Mouse (Mus musculus) yolk sac, embryonic 10.5 days (tissue): ENCODE results near the gene Rtkn.

Experiments used
- DNase-seq: peaks from one replicate; pipeline ENCODE4 v3.0.0-alpha.2; 2017; ENCODE audit warnings: low spot score

Rtkn gene

DNA sequence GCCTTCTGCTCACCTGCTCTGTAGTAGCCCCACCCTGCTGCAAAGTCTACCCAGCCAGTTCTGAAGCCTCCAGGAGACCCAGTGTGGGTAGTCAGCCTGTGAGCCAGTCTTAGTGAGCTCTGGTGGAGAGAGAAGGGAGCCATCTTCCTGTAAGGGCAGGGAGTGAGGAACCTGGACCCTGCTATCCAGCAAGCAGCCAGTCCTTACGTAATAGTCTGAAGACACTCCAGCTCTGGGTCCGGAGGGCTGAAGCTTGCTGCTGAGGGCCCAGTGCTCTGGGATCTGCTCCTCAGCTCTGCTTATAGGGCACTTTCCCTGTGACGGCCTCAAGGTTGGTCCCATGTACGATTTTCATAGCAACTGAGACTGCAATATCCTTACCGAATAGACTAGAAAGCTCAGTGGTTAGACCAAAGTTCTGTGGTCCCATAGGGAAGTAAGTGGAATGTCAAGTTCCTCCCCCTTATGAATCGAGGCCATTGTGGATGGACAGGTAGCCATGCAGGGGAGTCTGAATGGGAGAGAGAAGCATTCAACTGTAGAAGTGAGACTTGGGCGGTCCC lies at the start of gene Rtkn:
Rtkn (plus strand) TSS at position 513 of the 563 bp plus-strand sequence.
- DNase-seq, result peak; percentile 40

DNA sequence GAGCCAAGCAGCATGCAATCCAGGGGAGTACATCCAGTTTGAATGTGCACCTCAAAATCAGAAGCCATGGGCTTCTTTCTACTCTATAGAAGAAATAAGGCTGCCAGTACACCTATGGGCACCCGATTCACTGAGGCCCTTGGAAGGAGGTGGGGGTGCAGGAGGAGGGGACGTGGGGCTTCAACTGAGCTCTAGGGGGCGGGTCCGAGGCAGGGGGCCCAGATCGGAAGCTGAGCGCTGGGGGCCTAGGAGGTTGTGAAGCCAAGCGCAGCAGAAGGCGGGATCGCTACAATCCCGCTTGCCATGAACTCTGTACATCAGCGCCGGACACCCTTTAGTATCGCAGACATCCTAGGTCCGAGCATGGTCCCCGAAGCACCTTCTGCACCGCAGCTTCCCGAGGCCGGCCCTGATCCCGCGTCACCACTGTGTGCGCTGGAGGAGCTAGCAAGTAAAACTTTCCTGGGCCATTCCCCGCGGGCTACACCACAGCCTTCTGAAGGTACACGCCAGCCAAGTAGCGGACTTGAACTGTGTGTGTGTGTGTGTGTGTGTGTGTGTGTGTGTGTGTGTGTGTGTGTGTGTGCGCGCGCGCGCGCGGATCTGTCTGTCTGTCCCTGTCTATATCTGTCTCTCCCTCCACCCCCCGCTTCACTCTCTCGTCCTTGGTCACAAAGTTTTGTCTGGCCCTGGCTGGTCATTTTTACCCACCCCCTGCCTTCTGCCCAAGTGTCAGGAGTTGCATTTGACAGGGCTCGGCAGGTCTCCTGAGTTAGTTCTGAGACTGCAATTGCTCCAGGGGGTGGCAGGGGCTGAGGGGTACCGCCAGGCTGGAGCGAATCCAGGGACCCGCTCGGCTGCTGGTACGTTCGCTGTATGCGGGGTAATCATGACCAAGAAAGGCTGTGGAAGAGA lies 48.9 kb upstream of the Rtkn start, which contains the start of gene Lbx2:
Lbx2 (plus strand) TSS at position 247 of the 915 bp plus-strand sequence.
- DNase-seq, result no peak

DNA sequence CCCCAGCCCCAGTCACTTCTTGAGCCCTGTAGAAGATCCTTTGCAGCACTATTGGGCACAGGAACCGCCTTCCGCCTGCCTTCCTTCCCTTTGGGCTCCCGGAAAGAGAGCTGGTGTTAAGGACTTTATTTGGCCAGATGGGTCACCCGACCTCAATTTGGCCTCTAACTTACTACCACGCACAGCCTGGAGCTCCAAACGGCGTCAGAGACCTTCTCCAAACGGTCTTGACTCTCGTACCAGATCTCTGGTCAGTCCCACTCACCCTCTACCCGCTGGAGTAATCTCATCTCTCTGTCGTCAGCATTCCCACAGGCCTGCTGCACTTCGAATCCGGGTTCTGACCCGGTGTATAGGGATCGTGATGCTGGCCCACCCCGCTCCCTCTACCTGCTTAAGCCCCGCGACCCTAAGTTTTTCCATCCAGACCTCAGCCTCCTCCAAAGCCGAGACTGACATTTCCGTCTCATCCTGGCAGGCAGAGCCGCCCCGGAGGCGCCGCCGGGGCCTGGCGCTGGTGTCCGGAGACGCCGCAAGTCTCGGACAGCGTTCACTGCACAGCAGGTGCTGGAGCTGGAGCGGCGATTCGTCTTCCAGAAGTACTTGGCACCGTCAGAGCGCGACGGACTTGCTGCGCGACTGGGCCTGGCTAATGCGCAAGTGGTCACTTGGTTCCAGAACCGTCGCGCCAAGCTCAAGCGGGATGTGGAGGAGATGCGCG lies 47.9 kb upstream of the Rtkn start:
- no peak for DNase-seq

DNA sequence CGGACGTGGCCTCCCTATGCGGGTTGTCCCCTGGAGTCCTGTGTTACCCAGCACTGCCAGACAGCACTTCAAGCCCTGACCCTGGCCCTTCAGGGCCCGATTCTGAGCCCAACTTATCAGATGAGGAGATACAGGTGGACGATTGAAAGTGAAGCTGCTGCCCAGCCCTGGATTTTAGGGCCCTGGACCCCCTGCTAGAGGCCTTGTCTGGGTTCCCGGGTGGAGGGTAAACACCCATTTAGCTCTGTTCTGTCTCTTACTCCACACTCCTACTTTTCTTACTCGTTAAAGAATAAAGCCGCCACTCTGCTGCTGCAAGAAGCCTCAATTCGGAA lies 47.4 kb upstream of the Rtkn start:
- DNase-seq, result no peak

DNA sequence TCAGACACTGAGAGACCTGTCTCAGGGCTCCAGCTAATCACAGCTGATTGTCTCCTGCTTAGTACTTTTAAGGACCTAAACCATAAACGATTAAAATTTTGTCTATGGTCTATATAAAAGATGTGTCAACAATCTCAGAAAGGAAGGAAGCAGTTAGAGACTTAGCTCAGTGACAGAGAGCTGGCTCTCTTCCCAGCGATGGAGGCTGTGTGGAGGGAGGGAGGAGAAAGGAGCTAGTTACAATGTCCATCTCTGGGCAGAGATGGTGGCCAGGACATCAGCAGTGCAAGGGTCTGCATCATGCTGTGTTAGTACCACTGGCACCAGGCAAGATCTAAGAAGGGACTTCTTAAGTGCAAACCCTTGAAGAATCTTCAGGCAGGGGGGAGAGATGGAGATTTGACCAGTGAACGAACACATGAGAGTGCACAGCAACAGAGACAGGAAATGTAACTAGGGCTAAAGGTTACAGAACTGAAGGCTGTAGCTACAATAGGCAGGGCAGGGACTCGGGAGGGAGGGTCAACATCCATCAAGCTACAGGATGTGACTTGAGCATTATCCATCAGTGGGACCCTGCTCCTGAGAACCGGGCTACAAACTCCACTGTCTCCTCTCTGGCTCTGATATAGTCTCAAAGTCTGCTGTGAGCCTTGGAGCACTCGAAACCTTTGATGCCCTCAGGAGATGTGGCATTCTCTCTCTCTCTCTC lies 42.7 kb upstream of the Rtkn start:
- no peak for DNase-seq

DNA sequence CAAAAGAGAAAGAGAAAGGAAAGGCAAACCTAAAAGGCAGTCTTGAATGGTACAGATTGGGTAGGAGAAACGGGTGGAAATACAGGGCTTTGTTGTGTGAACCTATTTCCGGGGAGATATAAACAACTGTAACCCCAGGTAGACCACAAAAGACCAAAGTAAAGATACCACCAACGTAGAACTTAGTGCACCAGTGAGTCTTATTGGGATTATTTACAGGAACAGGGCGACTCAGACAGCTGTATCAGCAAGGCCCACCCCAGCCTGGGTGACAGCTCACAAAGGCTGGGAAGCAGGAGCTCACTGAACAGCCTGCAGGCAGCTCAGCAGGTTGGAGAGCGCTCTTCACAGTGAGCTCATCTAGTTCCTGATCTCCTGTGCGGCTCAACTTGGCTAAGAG lies 39.3 kb upstream of the Rtkn start:
- no peak for DNase-seq

DNA sequence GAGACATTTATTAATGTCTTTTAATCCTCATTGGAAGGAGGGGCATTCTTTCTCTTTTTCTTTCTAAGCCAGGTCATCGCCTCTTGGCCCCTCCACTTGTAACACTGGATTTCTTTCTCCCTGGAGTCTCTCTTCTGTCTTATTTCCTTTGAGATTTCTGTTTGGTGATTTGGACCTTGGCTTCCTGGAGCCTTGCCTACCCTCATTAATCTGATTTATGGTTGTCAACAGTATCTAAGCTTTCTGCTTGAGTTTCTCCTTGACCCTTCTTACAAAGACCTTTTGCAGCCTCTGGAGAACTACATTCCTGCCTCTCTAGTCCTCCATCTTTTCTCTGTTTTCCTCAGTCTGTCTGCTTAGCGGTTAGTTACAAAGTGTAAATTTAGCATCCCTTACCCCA lies 36.9 kb upstream of the Rtkn start:
- no peak for DNase-seq

DNA sequence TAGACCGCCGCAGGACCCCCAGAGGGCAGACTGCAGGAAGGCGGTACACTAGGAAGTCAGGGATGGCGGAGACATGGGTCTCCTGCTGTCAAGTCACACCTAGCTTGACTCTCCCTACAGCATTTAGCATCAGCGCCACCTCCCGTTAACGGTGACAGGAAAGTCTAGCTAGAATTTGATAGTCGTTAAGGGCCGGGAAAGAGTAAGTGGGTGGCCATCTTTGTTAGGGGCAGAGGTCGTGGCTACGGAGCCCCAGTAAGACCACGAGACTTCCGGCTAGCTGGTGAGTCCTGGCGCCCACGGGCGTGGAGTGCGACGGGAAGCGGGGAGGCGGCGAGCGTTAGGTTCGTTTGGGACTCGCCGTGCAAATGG lies 34.0 kb upstream of the Rtkn start, which contains the start of the genes Ccdc142 and Gm42688:
Ccdc142 (plus strand) TSS at position 286 of the 372 bp plus-strand sequence.
Gm42688 (plus strand) TSS at position 302 of the 372 bp plus-strand sequence.
- DNase-seq, result peak; percentile 88

DNA sequence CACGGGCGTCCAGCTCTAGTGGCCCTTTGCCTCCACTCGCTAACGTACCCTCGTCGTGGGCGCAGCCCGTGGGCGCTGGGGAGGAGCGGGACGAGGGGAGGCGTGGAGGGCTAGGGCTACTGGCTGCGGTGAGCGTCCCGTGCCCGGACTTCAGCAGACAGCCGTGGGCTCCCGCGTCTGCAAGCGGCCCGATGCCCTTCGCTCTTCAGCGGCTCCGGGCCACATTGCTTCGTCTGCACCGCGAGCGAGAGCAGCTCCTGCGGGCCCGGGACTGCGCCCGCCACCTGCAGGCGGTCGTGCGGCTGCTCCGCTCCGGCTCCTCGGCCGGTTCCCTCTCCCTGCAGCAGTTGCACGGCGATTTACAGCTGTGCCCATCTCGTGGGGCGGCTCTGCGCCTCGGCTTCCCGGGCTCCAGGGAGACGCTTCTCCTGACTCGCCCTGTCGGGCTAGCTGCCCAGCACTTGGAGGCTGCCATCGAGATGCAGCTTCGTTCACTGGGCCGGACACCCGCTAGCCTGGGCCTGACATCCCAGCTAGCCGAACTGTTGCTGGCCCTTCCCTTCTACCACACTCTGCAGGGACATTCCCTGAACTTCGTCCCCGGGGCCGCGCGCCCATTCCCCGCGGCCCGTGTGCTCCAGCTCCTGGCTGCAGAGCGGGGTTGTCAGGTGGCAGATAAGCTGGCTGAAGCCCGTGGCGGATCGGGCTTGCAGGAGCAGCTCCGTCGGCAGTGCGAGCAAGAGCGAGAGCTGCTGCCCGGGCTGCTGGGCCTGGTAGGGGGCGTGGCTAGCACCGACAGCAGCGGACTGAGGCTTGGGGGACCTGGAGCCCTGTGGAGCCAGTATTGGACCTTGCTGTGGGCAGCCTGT lies 33.3 kb upstream of the Rtkn start:
- DNase-seq, result peak; percentile 75

DNA sequence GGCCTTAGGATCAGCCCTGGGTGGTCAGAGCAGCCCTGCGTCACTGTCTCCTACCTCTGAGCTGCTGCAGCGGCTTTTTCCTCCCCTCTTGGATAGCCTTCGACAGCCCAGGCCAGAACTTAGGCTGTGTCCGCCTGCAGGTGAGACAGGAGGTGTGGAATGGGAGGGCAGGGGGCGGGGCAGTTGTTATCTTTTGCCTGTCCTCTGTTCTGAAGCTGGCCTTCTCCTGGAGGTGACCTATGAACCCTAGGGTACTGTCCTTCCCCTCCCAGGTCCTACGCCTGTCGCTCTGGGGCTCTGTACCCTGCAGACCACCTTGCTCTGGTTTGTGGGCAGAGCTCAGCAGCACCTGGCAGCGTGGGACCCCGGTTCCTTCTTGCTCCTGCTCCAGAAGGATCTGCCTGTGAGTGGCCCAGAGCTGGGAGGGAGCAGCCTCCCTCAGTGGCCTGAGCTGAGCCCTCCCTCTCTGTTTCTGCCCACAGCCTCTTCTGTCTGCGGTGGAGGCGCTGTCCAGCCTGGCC lies 32.1 kb upstream of the Rtkn start:
- DNase-seq, result peak; percentile 87

DNA sequence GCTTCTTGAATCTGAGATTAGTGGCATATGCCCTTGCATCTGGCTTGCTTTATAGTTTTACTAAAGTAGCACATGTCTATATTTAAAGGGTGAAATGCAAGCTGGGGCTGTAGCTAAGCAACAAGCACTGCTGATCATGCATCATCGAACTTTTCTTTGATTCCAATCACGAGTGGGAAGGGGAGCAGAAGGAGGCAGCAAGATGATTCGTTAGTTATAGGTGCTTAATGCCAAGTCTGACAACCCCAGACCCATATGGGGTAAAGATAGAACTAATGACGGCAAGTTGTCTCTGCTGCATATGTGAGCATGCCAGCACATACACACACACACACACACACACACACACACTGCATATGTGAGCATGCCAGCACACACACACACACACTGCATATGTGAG lies 31.1 kb upstream of the Rtkn start:
- no peak for DNase-seq

DNA sequence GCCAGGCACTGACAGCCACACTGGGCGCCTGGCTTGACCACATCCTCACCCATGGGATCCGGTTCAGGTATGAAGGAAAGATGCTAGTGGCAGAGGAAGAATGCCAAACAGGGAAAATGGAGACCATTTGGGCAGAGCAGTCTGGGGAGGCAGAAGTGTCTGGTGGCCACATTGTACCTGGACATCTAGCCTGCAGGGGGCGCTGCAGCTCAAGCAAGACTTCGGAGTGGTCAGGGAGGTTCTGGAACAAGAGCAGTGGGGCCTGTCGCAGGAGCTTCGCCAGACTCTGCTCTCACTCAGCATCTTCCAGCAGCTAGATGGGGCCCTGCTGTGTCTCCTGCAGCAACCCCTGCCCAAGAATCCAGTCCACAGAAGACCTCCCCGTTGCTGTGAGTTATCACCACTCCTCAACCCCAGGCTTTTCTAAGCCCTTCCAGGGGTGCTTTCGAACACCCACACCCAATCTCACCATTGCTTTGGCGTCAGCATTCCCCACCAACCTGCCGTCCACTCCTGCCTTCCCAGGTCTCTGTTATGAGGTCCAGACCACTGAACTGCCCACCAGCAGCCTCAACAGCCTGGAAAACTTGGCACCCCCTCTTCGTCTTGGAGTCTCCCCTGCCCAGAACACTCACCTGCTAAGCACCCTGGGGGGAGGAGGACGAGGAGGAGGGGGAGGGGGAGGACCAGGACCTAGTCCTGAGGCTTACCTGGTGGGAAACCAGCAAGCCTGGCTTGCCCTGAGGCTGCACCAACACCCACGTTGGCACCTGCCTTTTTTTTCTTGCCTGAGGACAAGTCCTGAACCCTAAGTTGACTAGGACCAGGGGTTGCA lies 27.5 kb upstream of the Rtkn start:
- DNase-seq, result no peak

DNA sequence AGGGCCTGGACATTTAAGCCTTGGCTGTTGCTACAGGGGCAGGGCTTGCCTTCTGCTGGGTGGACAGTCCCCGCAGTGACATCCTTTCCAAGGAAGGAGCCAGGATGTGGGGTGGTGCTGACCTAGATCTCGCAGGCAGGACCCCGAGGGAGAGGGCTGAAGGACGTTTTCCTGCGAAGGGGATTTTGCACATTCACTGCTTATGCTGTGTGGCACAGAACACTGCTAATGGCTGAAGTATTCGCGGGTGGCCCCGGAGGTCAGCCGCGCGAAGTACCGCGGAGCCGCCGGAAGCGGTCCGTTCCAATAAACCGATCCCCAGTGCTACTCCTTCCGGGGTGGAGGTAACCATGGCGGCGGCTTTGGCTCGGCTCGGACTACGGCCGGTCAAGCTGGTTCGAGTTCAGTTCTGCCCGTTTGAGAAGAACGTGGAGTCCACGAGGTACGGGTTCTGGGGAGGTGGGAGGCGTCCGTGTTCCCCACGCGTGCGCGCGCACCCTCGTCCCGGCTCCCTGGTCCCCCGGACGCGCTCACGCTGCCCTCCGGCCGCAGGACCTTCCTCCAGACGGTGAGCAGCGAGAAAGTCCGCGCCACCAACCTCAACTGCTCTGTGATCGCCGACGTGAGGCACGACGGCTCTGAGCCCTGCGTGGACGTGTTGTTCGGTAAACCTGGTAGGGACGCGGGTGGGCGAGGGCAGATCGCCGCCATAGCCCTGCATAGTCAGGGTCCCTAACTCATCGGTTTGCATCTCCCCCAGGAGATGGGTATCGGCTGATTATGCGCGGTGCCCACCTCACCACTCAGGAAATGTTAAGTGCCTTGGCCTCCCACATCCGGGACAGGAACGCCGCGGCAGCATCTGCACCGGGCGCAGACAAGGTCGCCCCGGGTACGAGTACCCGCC lies 26.2 kb upstream of the Rtkn start, which contains the start of gene Mrpl53:
Mrpl53 (plus strand) TSS at position 279 of the 907 bp plus-strand sequence.
- peak; percentile 83 for DNase-seq

DNA sequence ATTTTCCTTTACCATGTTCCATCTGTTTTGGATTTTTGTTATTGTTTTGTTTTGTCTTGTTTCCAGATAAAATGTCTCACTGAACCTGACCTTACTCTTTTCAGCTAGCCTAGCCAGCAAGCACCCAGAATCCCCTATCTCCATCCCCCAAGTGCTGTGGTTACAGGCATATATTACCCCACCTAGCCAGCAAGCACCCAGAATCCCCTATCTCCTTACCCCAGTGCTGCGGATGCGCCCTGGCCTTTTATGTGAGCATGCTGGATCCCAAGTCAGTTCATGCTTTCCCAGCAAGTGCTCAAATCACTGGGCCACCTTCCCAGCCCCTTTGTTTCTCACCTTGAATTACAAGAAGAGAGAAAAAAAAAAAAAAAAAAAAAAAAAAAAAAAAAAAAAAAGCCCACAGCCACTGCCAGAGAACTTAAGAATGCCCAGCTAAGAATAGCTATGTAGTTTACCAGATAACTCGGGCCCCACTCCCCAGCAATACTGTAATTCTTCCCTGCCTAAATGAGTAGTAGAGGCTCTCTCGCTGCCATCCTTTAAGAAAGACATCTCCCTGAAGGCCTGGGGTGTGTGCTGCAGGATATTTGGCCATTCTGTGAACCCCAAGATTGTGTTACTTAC lies 23.6 kb upstream of the Rtkn start:
- DNase-seq, result no peak

DNA sequence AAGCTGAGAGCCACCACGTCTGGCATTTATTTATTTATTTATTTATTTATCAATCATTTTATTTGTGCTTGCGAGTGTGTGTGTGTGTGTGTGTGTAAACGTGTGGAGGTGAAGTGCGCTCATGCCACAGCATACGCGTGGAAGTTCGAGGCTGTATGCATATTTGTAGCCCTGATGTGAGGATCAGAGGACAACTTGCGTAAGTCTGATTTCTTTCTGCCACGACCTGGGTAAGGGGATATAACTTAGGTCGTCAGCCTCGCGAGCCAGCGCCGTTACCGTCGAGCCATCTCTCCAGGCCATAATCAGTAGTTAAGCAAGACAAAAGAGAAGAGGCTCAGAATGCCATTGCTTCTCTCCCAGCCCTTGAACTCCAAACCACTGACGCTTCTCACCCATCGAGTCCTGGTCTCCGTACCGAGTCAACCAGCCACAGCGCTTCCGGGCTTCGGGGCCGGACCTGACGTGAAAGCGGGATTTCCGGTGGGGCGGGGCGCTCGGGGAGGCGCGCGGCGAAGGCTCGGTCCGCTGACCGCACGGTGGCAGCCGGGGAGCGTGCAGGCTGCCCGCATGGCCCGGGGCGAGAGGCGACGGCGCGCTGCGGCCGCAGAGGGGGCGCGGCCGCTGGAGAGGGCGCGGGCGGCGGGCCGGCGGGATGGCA lies 20.1 kb upstream of the Rtkn start, which contains the start of gene Mogs:
Mogs (plus strand) TSS at position 486 of the 661 bp plus-strand sequence.
- DNase-seq, result peak; percentile 92

DNA sequence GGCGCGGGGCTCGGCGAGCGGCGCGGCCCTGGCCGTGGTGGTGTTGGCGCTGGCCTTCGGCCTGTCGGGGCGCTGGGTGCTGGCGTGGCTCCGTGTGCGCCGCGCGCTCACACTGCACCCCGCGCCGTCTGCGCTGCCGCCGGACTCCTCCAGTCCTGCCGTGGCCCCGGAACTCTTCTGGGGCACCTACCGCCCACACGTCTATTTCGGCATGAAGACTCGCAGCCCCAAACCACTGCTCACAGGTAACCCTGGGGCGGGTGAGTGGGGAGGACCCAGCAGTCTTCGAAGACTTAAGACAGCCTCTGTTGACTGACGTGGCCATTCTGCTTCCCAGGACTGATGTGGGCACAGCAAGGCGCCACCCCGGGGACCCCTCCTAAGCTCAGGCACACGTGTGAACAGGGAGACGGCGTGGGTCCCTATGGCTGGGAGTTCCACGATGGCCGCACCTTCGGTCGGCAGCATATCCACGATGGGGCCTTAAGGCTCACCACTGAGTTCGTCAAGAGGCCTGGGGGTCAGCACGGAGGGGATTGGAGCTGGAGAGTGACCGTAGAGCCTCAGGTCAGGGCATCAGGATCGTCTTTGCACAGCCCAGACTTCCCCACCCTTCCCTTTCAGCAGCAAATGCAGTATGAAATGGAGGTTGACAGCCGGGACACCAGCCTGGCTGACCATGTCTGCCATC lies 19.4 kb upstream of the Rtkn start:
- DNase-seq, result no peak
